Mouse (Mus musculus) liver, postnatal 0 days (tissue): Measurements from ENCODE around the gene Olfr520.

Experiments used
- CTCF ChIP-seq: sonication (generic); IDR thresholded peaks from 2 replicates; pipeline ENCODE4 v1.5.1; 2016; ENCODE audit warnings: antibody characterized with exemption, low read depth
- EP300 ChIP-seq: IDR thresholded peaks from 2 replicates; pipeline ENCODE4 v1.6.1; 2016; ENCODE audit warnings: antibody characterized with exemption, low read depth, mild to moderate bottlenecking

DNA sequence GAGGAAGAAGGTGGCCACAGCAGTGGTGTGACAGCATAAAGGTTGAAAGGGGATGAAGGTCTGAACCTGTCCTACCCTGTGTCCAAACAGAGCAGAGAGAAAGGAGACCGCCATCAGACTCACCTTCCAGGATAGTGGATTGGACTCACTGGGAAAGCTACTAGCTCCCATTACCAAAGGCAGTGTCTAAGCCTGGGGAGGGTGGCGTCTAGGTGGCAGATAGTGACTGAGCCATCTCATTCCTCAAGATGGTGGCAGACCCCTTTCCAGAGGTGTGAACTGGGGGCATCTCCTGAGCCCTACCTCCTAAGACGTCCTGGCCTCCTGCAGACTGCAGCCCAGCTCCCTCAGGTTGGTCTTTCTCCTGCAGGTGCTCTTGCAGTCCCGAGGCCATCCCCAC, 29.4 kb upstream of the Olfr520 start:
- TF ChIP-seq CTCF: no peak
- TF ChIP-seq EP300: no peak
